Mouse (Mus musculus): ENCODE data around the gene Ust. TPM values are rescaled to one million over a fixed set of nuclear protein-coding genes. Genes with fewer than 3 reads are reported as not detected.
A peak's percentile ranks its signal among the peaks of the same experiment; 100 is the strongest.

Ust gene
- polyA plus RNA-seq, 1 experiment from 2014 or later = 2.8 TPM

DNA sequence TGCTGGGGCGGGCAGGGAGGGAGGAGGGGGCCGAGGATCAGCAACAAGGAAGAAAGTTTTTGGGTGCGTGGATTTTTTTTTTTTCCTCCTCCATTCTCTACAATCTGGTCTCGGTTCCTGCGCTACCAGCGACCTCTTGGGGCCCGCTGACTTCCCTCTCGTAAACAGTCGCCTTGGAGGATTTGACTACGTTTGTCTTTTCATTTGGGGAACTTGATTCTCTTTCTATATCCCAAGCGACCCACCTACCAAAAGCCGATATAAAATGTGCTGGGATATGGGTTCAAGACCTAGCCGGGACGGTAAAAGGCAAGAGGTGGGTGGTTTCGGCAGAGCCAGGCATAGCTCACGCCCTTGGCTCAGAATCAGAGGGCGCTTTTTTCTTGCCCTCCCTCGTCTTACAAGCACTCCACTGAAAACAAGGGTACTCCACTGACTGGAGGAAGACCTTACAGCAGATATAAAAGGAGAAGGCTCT, 428 bp upstream of the Ust start:
- H3K4me1 ChIP-seq = peaks cover 20% of the 10 kb centered on the region
- peak overlapping the region; percentile 90 for H3K27ac ChIP-seq (replicated peaks)
- no peaks in the 10 kb centered on the region for H3K36me3 ChIP-seq
- DNase-seq (ENCODE audit: low spot score) = no peak
- under 1% methylated on average over 18 of the region's 18 CpGs for WGBS
- peaks cover 38% of the 10 kb centered on the region for H3K27me3 ChIP-seq (ENCODE audit: low read depth, poor library complexity, severe bottlenecking)
- H3K9me3 ChIP-seq (replicated peaks) = 0 out of 2 replicates have a peak, but pooled peaks cover 4% of the 10 kb centered on the region
- peak overlapping the region; percentile 83 for H3K4me3 ChIP-seq

GRCm38 (mm10) chr10:8517591-8518140, 959 bp downstream of the Ust start:
- DNase-seq (ENCODE audit: low spot score) = no peak

DNA sequence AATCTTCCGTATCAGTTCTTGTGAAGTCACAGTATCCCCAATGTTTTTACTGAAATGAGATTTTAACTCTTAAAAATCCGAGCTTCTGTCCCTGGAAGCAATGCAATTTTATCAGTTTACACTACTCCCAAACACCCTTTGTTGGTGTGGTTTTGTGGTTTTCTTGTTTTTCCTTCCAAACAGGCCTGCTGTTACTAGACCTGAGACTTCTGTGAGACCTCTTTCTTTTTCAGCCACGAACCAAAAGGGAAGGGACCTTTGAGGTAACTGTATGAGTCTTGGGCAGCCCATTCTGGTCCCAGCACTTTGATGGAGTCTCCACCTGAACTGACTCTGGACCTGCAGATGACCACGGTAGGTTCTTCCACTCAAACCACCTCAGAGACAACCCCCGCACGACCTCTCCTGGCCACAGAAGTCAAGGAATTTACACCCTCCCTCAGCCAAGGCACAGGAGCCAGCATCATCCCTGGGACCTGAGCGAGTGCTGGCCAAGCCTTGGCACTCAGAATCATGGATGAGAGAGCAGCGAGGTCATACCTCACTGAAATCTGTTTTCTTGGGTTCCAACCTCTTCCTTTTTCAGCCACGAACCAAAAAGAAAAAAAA, 1.6 kb downstream of the Ust start:
- WGBS = 22% methylated on average over 9 of the region's 9 CpGs
- Histone ChIP-seq H3K27ac (replicated peaks) (no peak overlapping the region), H3K27me3 (ENCODE audit: low read depth, poor library complexity, severe bottlenecking) (peaks cover 38% of the 10 kb centered on the region), H3K4me3 (peak overlapping the region; percentile 83), H3K36me3 (no peaks in the 10 kb centered on the region), H3K4me1 (peaks cover 20% of the 10 kb centered on the region), H3K9me3 (replicated peaks) (0 out of 2 replicates have a peak, but pooled peaks cover 4% of the 10 kb centered on the region)
- no peak for DNase-seq (ENCODE audit: low spot score)

More at GRCm38 (mm10) chr10:8517591-8518140, 959 bp downstream of the Ust start:
- Histone ChIP-seq H3K4me3 (peak overlapping the region; percentile 83), H3K9me3 (replicated peaks) (0 out of 2 replicates have a peak, but pooled peaks cover 4% of the 10 kb centered on the region), H3K36me3 (no peaks in the 10 kb centered on the region), H3K27ac (replicated peaks) (peak overlapping the region; percentile 90), H3K27me3 (ENCODE audit: low read depth, poor library complexity, severe bottlenecking) (peaks cover 38% of the 10 kb centered on the region), H3K4me1 (peaks cover 20% of the 10 kb centered on the region)
- WGBS = under 1% methylated on average over 26 of the region's 26 CpGs

GRCm38 (mm10) chr10:8513690-8514089, 4.9 kb downstream of the Ust start:
- H3K4me3 ChIP-seq = no peak overlapping the region
- H3K27me3 ChIP-seq (ENCODE audit: low read depth, poor library complexity, severe bottlenecking) = peaks cover 21% of the 10 kb centered on the region
- peaks cover 13% of the 10 kb centered on the region for H3K4me1 ChIP-seq
- 0 out of 2 replicates have a peak, but pooled peaks cover 4% of the 10 kb centered on the region for H3K9me3 ChIP-seq (replicated peaks)
- no peak for DNase-seq (ENCODE audit: low spot score)
- H3K27ac ChIP-seq (replicated peaks) = no peak overlapping the region
- no peaks in the 10 kb centered on the region for H3K36me3 ChIP-seq
- WGBS = 94% methylated on average over 3 of the region's 3 CpGs

DNA sequence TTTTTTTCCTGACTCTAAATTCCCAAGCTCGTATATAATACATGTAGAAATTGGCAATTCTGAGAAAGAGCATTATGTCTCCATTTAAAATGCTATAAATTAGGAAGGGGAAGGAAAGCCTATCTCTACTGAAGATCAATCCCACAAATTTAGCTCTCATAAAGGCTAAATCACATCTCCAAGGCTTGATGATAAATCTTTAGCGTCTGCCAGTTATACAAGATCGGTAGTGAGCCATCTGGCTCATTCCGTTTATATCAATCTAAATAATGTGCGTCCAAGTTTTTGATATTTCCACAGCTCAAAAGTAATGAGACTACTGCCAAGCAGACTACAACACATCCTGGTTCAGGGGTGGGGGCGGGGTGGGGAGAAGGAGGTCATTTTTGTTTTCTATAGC, 6.4 kb downstream of the Ust start:
- Histone ChIP-seq H3K9me3 (replicated peaks) (0 out of 2 replicates have a peak, but pooled peaks cover 4% of the 10 kb centered on the region), H3K4me1 (peaks cover 3% of the 10 kb centered on the region), H3K27ac (replicated peaks) (no peak overlapping the region), H3K4me3 (no peak overlapping the region), H3K27me3 (ENCODE audit: low read depth, poor library complexity, severe bottlenecking) (peaks cover 13% of the 10 kb centered on the region), H3K36me3 (no peaks in the 10 kb centered on the region)
- DNase-seq (ENCODE audit: low spot score) = no peak
- WGBS = 94% methylated on average over 6 of the region's 6 CpGs

GRCm38 (mm10) chr10:8511760-8512159, 6.9 kb downstream of the Ust start:
- Histone ChIP-seq H3K36me3 (no peaks in the 10 kb centered on the region), H3K27me3 (ENCODE audit: low read depth, poor library complexity, severe bottlenecking) (peaks cover 9% of the 10 kb centered on the region), H3K4me3 (no peak overlapping the region), H3K27ac (replicated peaks) (no peak overlapping the region), H3K4me1 (no peaks in the 10 kb centered on the region), H3K9me3 (replicated peaks) (0 out of 2 replicates have a peak, but pooled peaks cover 4% of the 10 kb centered on the region)
- 86% methylated on average over 8 of the region's 8 CpGs for WGBS
- DNase-seq (ENCODE audit: low spot score) = no peak

- H3K27ac ChIP-seq (replicated peaks) = no peak overlapping the region
- no peak overlapping the region for H3K4me3 ChIP-seq
- WGBS = 76% methylated on average over 3 of the region's 3 CpGs
- no peaks in the 10 kb centered on the region for H3K9me3 ChIP-seq (replicated peaks)
- H3K27me3 ChIP-seq (ENCODE audit: low read depth, poor library complexity, severe bottlenecking) = no peaks in the 10 kb centered on the region
- no peaks in the 10 kb centered on the region for H3K4me1 ChIP-seq
- no peaks in the 10 kb centered on the region for H3K36me3 ChIP-seq
- no peak for DNase-seq (ENCODE audit: low spot score)
Observed at GRCm38 (mm10) chr10:8506247-8506573, 12.4 kb downstream of the Ust start.

DNA sequence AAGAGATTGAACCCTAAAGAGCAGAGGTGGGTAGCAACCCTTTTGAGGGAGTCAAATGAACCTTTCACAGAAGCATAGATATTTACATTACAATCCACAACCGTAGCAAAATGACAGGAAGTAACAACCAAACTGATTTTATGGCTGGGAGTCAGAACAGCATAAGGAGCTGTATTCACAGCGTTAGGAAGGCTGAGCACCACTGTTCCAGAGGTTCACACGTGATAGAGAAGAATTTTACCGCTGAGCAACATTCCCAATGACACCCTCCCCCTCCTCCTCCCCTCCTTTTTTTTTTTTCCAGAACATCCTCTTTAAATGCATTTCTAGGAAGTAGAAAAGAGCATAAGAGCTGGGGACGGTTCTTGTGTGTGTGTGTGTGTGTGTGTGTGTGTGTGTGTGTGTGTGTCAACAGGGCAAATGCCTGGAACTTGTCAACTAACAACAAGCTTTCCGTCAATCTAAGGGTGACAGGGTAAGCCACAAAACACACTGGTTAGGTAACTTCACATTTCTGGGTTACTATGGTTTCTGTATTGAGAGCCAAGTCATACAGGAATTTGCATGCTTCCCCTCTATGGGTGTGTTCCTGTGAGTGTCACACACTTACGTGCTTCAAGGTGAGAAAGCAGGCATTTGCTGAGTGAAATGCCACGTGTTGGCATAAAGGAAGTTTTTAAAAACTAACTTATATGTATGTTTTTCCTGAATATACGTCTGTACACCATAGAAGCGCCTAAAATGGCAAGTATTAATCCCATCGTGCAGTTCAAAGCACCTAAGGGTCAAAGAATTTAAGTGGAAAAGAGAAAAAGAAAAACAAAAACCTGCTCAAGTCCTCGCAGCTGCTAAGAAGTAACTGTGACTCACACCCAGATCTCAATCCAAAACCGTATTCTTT, 13.0 kb downstream of the Ust start:
- Histone ChIP-seq H3K27ac (replicated peaks) (no peak overlapping the region), H3K4me3 (no peak overlapping the region), H3K9me3 (replicated peaks) (no peaks in the 10 kb centered on the region), H3K27me3 (ENCODE audit: low read depth, poor library complexity, severe bottlenecking) (no peaks in the 10 kb centered on the region), H3K36me3 (no peaks in the 10 kb centered on the region), H3K4me1 (no peaks in the 10 kb centered on the region)
- WGBS = 72% methylated on average over 13 of the region's 13 CpGs
- no peak for DNase-seq (ENCODE audit: low spot score)

DNA sequence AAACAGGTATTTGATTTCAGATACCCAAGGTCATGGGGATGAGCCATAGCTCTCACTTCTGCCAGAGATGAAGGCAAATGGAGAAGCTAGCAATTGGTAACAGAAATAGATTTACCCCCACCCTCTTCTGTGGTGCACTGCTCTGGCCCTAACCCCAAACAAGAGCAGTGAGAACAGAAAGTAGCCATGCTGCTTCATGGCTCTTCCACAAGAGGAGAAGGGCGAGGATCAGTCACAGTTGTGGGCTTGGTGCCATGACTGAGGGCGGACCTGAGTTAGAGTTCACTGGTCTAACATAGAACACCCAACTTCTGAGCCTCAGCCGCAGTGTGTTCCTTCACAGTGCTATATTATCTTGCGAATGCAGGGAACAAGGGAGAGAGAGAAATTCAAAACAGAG, 13.8 kb downstream of the Ust start:
- no peak overlapping the region for H3K4me3 ChIP-seq
- H3K27ac ChIP-seq (replicated peaks) = no peak overlapping the region
- no peaks in the 10 kb centered on the region for H3K27me3 ChIP-seq (ENCODE audit: low read depth, poor library complexity, severe bottlenecking)
- no peaks in the 10 kb centered on the region for H3K36me3 ChIP-seq
- 92% methylated on average over 4 of the region's 4 CpGs for WGBS
- DNase-seq (ENCODE audit: low spot score) = no peak
- H3K4me1 ChIP-seq = no peaks in the 10 kb centered on the region
- H3K9me3 ChIP-seq (replicated peaks) = no peaks in the 10 kb centered on the region

GRCm38 (mm10) chr10:8498951-8499891, 19.4 kb downstream of the Ust start:
- peaks cover 7% of the 10 kb centered on the region for H3K4me1 ChIP-seq
- no peaks in the 10 kb centered on the region for H3K36me3 ChIP-seq
- WGBS = 82% methylated on average over 13 of the region's 13 CpGs
- H3K27ac ChIP-seq (replicated peaks) = no peak overlapping the region
- no peak for DNase-seq (ENCODE audit: low spot score)
- no peak overlapping the region for H3K4me3 ChIP-seq
- no peaks in the 10 kb centered on the region for H3K27me3 ChIP-seq (ENCODE audit: low read depth, poor library complexity, severe bottlenecking)
- H3K9me3 ChIP-seq (replicated peaks) = no peaks in the 10 kb centered on the region

GRCm38 (mm10) chr10:8495543-8496141, 23.0 kb downstream of the Ust start:
- Histone ChIP-seq H3K27me3 (ENCODE audit: low read depth, poor library complexity, severe bottlenecking) (no peaks in the 10 kb centered on the region), H3K9me3 (replicated peaks) (peaks cover 4% of the 10 kb centered on the region; the same call in 1 of the 2 replicates), H3K36me3 (no peaks in the 10 kb centered on the region), H3K27ac (replicated peaks) (no peak overlapping the region), H3K4me1 (peaks cover 7% of the 10 kb centered on the region), H3K4me3 (no peak overlapping the region)
- 72% methylated on average over 5 of the region's 5 CpGs for WGBS
- DNase-seq (ENCODE audit: low spot score) = no peak
